Mouse (Mus musculus): ENCODE results near the gene Arhgap29.
A peak's percentile ranks its signal among the peaks of the same experiment; 100 is the strongest.

The Arhgap29 gene

GRCm38 (mm10) chr3:121952041-121952591 lies at the start of gene Arhgap29:
Gene Arhgap29, plus strand, starts transcription at chr3:121952541.
- no peak for DNase-seq (ENCODE audit: low spot score)

GRCm38 (mm10) chr3:121902729-121903128 lies 49.6 kb upstream of the Arhgap29 start:
- DNase-seq (ENCODE audit: low spot score) = peak; percentile 40

- DNase-seq (ENCODE audit: low spot score) = peak; percentile 65
These were observed 49.1 kb upstream of the Arhgap29 start for GRCm38 (mm10) chr3:121903286-121903685.

- DNase-seq (ENCODE audit: low spot score) = peak; percentile 42
These were observed 48.6 kb upstream of the Arhgap29 start for GRCm38 (mm10) chr3:121903695-121904094.

- DNase-seq (ENCODE audit: low spot score) = no peak
These were observed 47.9 kb upstream of the Arhgap29 start for GRCm38 (mm10) chr3:121904476-121904875.

GRCm38 (mm10) chr3:121906623-121907022 lies 45.7 kb upstream of the Arhgap29 start:
- DNase-seq (ENCODE audit: low spot score) = no peak

- peak; percentile 81 for DNase-seq (ENCODE audit: low spot score)
These were observed 43.2 kb upstream of the Arhgap29 start for GRCm38 (mm10) chr3:121909155-121909554.

- DNase-seq (ENCODE audit: low spot score) = peak; percentile 61
These were observed 38.9 kb upstream of the Arhgap29 start for GRCm38 (mm10) chr3:121913476-121913875.

- DNase-seq (ENCODE audit: low spot score) = peak; percentile 97
These were observed 37.7 kb upstream of the Arhgap29 start for GRCm38 (mm10) chr3:121914459-121915185.

- peak; percentile 95 for DNase-seq (ENCODE audit: low spot score)
These were observed 37.1 kb upstream of the Arhgap29 start for GRCm38 (mm10) chr3:121915191-121915590.

GRCm38 (mm10) chr3:121916802-121917532 lies 35.4 kb upstream of the Arhgap29 start:
- DNase-seq (ENCODE audit: low spot score) = no peak

GRCm38 (mm10) chr3:121917658-121918057 lies 34.7 kb upstream of the Arhgap29 start:
- no peak for DNase-seq (ENCODE audit: low spot score)

GRCm38 (mm10) chr3:121919961-121920360 lies 32.4 kb upstream of the Arhgap29 start:
- DNase-seq (ENCODE audit: low spot score) = no peak

- DNase-seq (ENCODE audit: low spot score) = no peak
These were observed 31.6 kb upstream of the Arhgap29 start for GRCm38 (mm10) chr3:121920769-121921168.

- no peak for DNase-seq (ENCODE audit: low spot score)
These were observed 27.4 kb upstream of the Arhgap29 start for GRCm38 (mm10) chr3:121924768-121925486.

- no peak for DNase-seq (ENCODE audit: low spot score)
These were observed 24.7 kb upstream of the Arhgap29 start for GRCm38 (mm10) chr3:121927601-121928000.

GRCm38 (mm10) chr3:121932815-121933214 lies 19.5 kb upstream of the Arhgap29 start:
- DNase-seq (ENCODE audit: low spot score) = no peak

- peak; percentile 82 for DNase-seq (ENCODE audit: low spot score)
These were observed 16.1 kb upstream of the Arhgap29 start for GRCm38 (mm10) chr3:121936241-121936640.

GRCm38 (mm10) chr3:121937036-121937435 lies 15.3 kb upstream of the Arhgap29 start:
- no peak for DNase-seq (ENCODE audit: low spot score)

GRCm38 (mm10) chr3:121939658-121940057 lies 12.7 kb upstream of the Arhgap29 start:
- no peak for DNase-seq (ENCODE audit: low spot score)

GRCm38 (mm10) chr3:121940094-121940889 lies 12.0 kb upstream of the Arhgap29 start:
- DNase-seq (ENCODE audit: low spot score) = no peak
